Mouse (Mus musculus): ENCODE measurements at regions not wholly inside any gene's neighbourhood (a gene's known extent, or its start where the extent isn't known, plus 50 kb on each side); places are given as distances from the start of the nearest gene placed in this dataset.

DNA sequence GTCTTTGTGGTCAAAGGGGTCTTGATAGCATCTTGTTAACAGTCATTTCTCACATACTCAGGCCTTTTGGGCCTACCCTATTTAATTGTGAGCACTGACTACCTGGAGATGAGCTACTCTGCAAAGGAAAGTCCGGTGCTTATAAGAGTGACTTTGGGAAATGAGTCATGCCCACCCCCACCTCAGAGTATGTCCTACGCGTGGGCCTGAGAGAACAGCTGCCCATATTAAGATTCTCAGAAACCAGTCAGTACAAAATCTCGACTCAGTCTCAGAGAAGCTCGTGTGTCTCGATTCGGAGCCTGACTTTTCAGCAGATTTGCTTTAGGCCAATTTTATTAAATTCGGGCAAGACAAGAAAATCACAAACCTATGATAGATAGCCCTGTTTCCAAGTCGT is 301.1 kb downstream of the Xpnpep1 start:
- TF ChIP-seq CTCF (conservative IDR thresholded peaks at IDR 0.05 in 1 of 2, IDR thresholded peaks at IDR 0.05 in 1 of 2; ENCODE audit: low read depth in 2 of 2, low read length in 2 of 2) (no peak), POLR2A (IDR thresholded peaks at IDR 0.05; ENCODE audit: low read depth, low read length) (no peak), SIN3A (IDR thresholded peaks at IDR 0.05; ENCODE audit: low read length) (no peak), MAFK (IDR thresholded peaks at IDR 0.05; ENCODE audit: insufficient replicate concordance, low read length) (no peak), USF1 (IDR thresholded peaks at IDR 0.05; ENCODE audit: low read depth, low read length) (no peak), SMC3 (IDR thresholded peaks at IDR 0.05; ENCODE audit: low read depth, low read length) (no peak), ZNF384 (IDR thresholded peaks at IDR 0.05; ENCODE audit: low read depth, low read length) (no peak), TBP (conservative IDR thresholded peaks at IDR 0.05; ENCODE audit: low read depth, low read length) (no peak), HCFC1 (IDR thresholded peaks at IDR 0.05; ENCODE audit: low read depth, low read length) (no peak), ELF1 (IDR thresholded peaks at IDR 0.05; ENCODE audit: low read depth, low read length) (no peak)
